Mouse (Mus musculus) MEL-GATA-1-ER (cell line): ENCODE measurements around the gene Adprh.

ENCODE experiments used
- DNase-seq: peaks from one replicate; pipeline ENCODE4 v3.0.0-alpha.2; 2012; ENCODE audit warnings: low read depth; ENCODE audit errors: extremely low read depth

Adprh gene

GRCm38 (mm10) chr16:38399076-38399475 is 53.4 kb downstream of the Adprh start:
- DNase-seq = no peak

GRCm38 (mm10) chr16:38398266-38398665 is 54.2 kb downstream of the Adprh start:
- DNase-seq = no peak

GRCm38 (mm10) chr16:38396155-38396554 is 56.3 kb downstream of the Adprh start:
- DNase-seq = no peak

- no peak for DNase-seq
Measured at GRCm38 (mm10) chr16:38395060-38395730, 57.3 kb downstream of the Adprh start.

GRCm38 (mm10) chr16:38394191-38394618 is 58.3 kb downstream of the Adprh start:
- no peak for DNase-seq
